Mouse (Mus musculus): ENCODE measurements around the gene Zpbp. TPM values are rescaled to one million over a fixed set of nuclear protein-coding genes. Genes with fewer than 3 reads are reported as not detected.

Gene Zpbp
- total RNA-seq, 2 experiments from 2014 or later = 0.57 to 0.80 TPM

Other genes with a start within 250 kb of the Zpbp start
- 1 to 10 TPM; 1.2 to 1.9 TPM for gene Spata48, start 314 bp downstream of the Zpbp start, total RNA-seq (2021)
- gene 4930512M02Rik, start 165.4 kb upstream of the Zpbp start, total RNA-seq (2021) = not detected
- 1 to 10 TPM in 1 of 2 experiments, under 1 TPM in 1; 0.99 to 6.6 TPM for gene Ikzf1, start 222.6 kb upstream of the Zpbp start, total RNA-seq (2021)

Data from heart, adult 18-20 months (tissue).